Mouse (Mus musculus): ENCODE data around the gene Stard3.

Stard3 gene

GRCm38 (mm10) chr11:98348083-98348961, 9.8 kb upstream of the Stard3 start, which contains the start of gene Ppp1r1b:
Gene Ppp1r1b (plus strand): TSS chr11:98348404.
- peak; percentile 70 for DNase-seq (ENCODE audit: low read depth, low spot score)

- DNase-seq (ENCODE audit: low read depth, low spot score): no peak
These were observed 8.9 kb upstream of the Stard3 start for GRCm38 (mm10) chr11:98349308-98349707.

GRCm38 (mm10) chr11:98352272-98352990, 5.7 kb upstream of the Stard3 start:
- DNase-seq (ENCODE audit: low read depth, low spot score): no peak

GRCm38 (mm10) chr11:98353651-98354211, 4.4 kb upstream of the Stard3 start:
- DNase-seq (ENCODE audit: low read depth, low spot score): no peak

GRCm38 (mm10) chr11:98354445-98354844, 3.7 kb upstream of the Stard3 start:
- DNase-seq (ENCODE audit: low read depth, low spot score): no peak

- DNase-seq (ENCODE audit: low read depth, low spot score): peak; percentile 87
These were observed 2.4 kb upstream of the Stard3 start for GRCm38 (mm10) chr11:98355732-98356299.

- DNase-seq (ENCODE audit: low read depth, low spot score): no peak
These were observed 1.4 kb upstream of the Stard3 start for GRCm38 (mm10) chr11:98356625-98357394.

- DNase-seq (ENCODE audit: low read depth, low spot score): no peak
These were observed 590 bp upstream of the Stard3 start for GRCm38 (mm10) chr11:98357396-98358160.

GRCm38 (mm10) chr11:98360866-98361521, 2.8 kb downstream of the Stard3 start:
- no peak for DNase-seq (ENCODE audit: low read depth, low spot score)

GRCm38 (mm10) chr11:98363817-98364216, 5.6 kb downstream of the Stard3 start:
- no peak for DNase-seq (ENCODE audit: low read depth, low spot score)

GRCm38 (mm10) chr11:98364410-98364809, 6.2 kb downstream of the Stard3 start:
- no peak for DNase-seq (ENCODE audit: low read depth, low spot score)

- DNase-seq (ENCODE audit: low read depth, low spot score): no peak
These were observed 8.1 kb downstream of the Stard3 start for GRCm38 (mm10) chr11:98366290-98366689.

- DNase-seq (ENCODE audit: low read depth, low spot score): no peak
These were observed 9.1 kb downstream of the Stard3 start for GRCm38 (mm10) chr11:98367171-98367862.

- DNase-seq (ENCODE audit: low read depth, low spot score): no peak
These were observed 9.7 kb downstream of the Stard3 start for GRCm38 (mm10) chr11:98367863-98368186.

- DNase-seq (ENCODE audit: low read depth, low spot score): no peak
These were observed 11.2 kb downstream of the Stard3 start for GRCm38 (mm10) chr11:98369337-98369736.

- no peak for DNase-seq (ENCODE audit: low read depth, low spot score)
These were observed 12.4 kb downstream of the Stard3 start for GRCm38 (mm10) chr11:98370588-98370987.

- DNase-seq (ENCODE audit: low read depth, low spot score): no peak
These were observed 13.5 kb downstream of the Stard3 start for GRCm38 (mm10) chr11:98371556-98372240.

GRCm38 (mm10) chr11:98372406-98372805, 14.2 kb downstream of the Stard3 start:
- peak; percentile 82 for DNase-seq (ENCODE audit: low read depth, low spot score)

- DNase-seq (ENCODE audit: low read depth, low spot score): no peak
These were observed 15.1 kb downstream of the Stard3 start for GRCm38 (mm10) chr11:98373244-98373643.

Measured in CD4-positive, CD25-positive, alpha-beta regulatory T cell, adult 2 months (primary cell).